Mouse (Mus musculus) embryonic facial prominence, embryonic 14.5 days (tissue): ENCODE measurements around the gene Crk. TPM values are rescaled to one million over a fixed set of nuclear protein-coding genes. Genes with fewer than 3 reads are reported as not detected.

Source experiments
- ATAC-seq: fragments of 200-750 bp; cut with Nextera tagmentation; 2 replicates; pipeline ENCODE4 v1.8.0; 2017; ENCODE audit warnings: low read depth, moderate number of reproducible peaks, moderate TSS enrichment
- DNase-seq: peaks from one replicate; pipeline ENCODE4 v3.0.0-alpha.2; 2015; ENCODE audit warnings: low spot score
- H3K27ac ChIP-seq: fragments of 300-500 bp; sonication (generic); replicated peaks from 2 replicates; pipeline ENCODE4 v1.5.1; 2014; ENCODE audit warnings: low read depth, mild to moderate bottlenecking, low read length, moderate library complexity
- H3K27me3 ChIP-seq: fragments of 300-500 bp; sonication (generic); replicated peaks from 2 replicates; pipeline ENCODE4 v1.6.1; 2014; ENCODE audit warnings: low read length; ENCODE audit not compliant: control insufficient read depth, insufficient read depth
- H3K36me3 ChIP-seq: fragments of 300-500 bp; sonication (generic); 2 replicates; pipeline ENCODE4 v1.6.1; 2014; ENCODE audit warnings: low read length, mixed read lengths; ENCODE audit not compliant: control insufficient read depth, insufficient read depth
- H3K4me1 ChIP-seq: fragments of 300-500 bp; sonication (generic); 2 replicates; pipeline ENCODE4 v1.6.1; 2014; ENCODE audit warnings: antibody characterized with exemption, low read length; ENCODE audit not compliant: control insufficient read depth, insufficient read depth
- H3K4me2 ChIP-seq: fragments of 300-500 bp; sonication (generic); 2 replicates; pipeline ENCODE4 v1.6.1; 2014; ENCODE audit warnings: low read depth, mild to moderate bottlenecking, low read length, moderate library complexity, mixed read lengths
- H3K4me3 ChIP-seq: fragments of 300-500 bp; sonication (generic); 2 replicates; pipeline ENCODE4 v1.5.1; 2014; ENCODE audit warnings: low read depth, mild to moderate bottlenecking, low read length
- H3K9ac ChIP-seq: fragments of 300-500 bp; sonication (generic); 2 replicates; pipeline ENCODE4 v1.6.1; 2014; ENCODE audit warnings: low read depth, mild to moderate bottlenecking, low read length, moderate library complexity, mixed read lengths
- H3K9me3 ChIP-seq: fragments of 300-500 bp; sonication (generic); 2 replicates; pipeline ENCODE4 v1.6.1; 2016; ENCODE audit warnings: low read length; ENCODE audit not compliant: control insufficient read depth
- WGBS: fragments of 180-500 bp; shearing (Covaris S2); extraction: QIAGEN DNeasy Blood & Tissue Kit; methylation state at CpG from one replicate; pipeline ENCODE4 v1.1.7; 2014; 5-methylcytosine and 5-hydroxymethylcytosine counted together
- polyA plus RNA-seq: library from polyadenylated mRNA; unstranded; fragments of >200 nt; fragmentation: Nextera tagmentation; extraction: Ambion mirVana; gene quantifications from 2 replicates; pipeline ENCODE4 v1.2.1, GENCODE M21; 2014

Gene Crk
- polyA plus RNA-seq, 1 experiment from 2014 or later: 106 TPM

GRCm38 (mm10) chr11:75658996-75659750, 19.9 kb upstream of the Crk start:
- Histone ChIP-seq H3K4me1 (peaks cover 16% of the 10 kb centered on the region), H3K27me3 (no peaks in the 10 kb centered on the region), H3K9me3 (no peaks in the 10 kb centered on the region), H3K9ac (no peak overlapping the region), H3K36me3 (peaks cover 56% of the 10 kb centered on the region), H3K4me3 (no peak overlapping the region), H3K27ac (no peak overlapping the region), H3K4me2 (no peak overlapping the region)
- DNase-seq: no peak
- WGBS: 81% methylated on average over 14 of the region's 14 CpGs
- no peak for ATAC-seq

DNA sequence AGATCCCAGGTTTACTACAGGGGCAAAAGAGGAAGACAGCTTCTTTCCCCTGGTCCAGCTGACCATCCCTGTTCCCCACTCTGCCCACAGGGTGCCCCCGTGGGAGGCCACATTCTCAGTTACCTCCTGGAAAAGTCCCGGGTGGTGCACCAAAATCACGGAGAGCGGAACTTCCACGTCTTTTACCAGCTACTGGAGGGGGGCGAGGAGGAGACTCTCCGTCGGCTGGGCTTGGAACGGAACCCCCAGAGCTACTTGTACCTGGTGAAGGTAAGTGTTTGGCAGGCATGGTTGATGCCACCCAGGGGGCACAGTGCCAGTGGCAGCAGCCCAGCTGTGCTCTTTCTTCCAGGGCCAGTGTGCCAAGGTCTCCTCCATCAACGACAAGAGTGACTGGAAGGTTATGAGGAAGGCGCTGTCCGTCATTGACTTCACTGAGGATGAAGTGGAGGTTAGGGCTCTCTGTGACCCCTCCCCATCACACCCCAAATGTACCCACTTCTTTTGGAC, 18.9 kb upstream of the Crk start:
- Histone ChIP-seq H3K4me3 (no peak overlapping the region), H3K36me3 (peaks cover 58% of the 10 kb centered on the region), H3K9me3 (no peaks in the 10 kb centered on the region), H3K9ac (no peak overlapping the region), H3K4me2 (no peak overlapping the region), H3K4me1 (peaks cover 8% of the 10 kb centered on the region), H3K27me3 (no peaks in the 10 kb centered on the region), H3K27ac (no peak overlapping the region)
- WGBS: 91% methylated on average over 12 of the region's 12 CpGs
- no peak for ATAC-seq
- no peak for DNase-seq

- no peak overlapping the region for H3K4me2 ChIP-seq
- H3K9ac ChIP-seq: no peak overlapping the region
- no peaks in the 10 kb centered on the region for H3K9me3 ChIP-seq
- H3K27me3 ChIP-seq: no peaks in the 10 kb centered on the region
- peaks cover 8% of the 10 kb centered on the region for H3K4me1 ChIP-seq
- peaks cover 69% of the 10 kb centered on the region for H3K36me3 ChIP-seq
- no peak overlapping the region for H3K4me3 ChIP-seq
- DNase-seq (no peak), ATAC-seq (no peak)
- WGBS: 93% methylated on average over 18 of the region's 21 CpGs
- no peak overlapping the region for H3K27ac ChIP-seq
Measured at GRCm38 (mm10) chr11:75660941-75661800, 17.9 kb upstream of the Crk start.

DNA sequence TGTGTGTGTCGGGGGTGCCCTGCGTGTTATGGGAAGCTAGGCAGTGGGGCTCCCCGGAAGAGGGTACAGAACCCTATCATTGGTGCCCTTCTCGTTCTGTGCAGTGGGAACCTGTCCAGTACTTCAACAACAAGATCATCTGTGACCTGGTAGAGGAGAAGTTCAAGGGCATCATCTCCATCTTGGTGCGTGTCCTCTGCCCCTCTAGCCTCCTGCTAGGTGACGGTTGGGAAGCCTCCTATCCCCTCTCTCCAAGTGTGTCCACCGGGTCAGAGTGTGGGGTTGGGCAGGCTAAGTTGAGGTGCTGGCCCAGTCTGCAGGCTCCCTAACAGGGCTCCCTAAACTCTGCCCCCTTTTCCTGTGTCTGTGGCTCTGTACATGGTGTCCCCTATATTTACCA, 16.9 kb upstream of the Crk start:
- Histone ChIP-seq H3K4me1 (peaks cover under 1% of the 10 kb centered on the region; the same call in 1 of the 2 replicates), H3K27me3 (no peaks in the 10 kb centered on the region), H3K4me2 (no peak overlapping the region), H3K27ac (no peak overlapping the region), H3K9ac (no peak overlapping the region), H3K36me3 (peaks cover 78% of the 10 kb centered on the region), H3K9me3 (no peaks in the 10 kb centered on the region), H3K4me3 (no peak overlapping the region)
- ATAC-seq (no peak), DNase-seq (no peak)
- 88% methylated on average over 7 of the region's 7 CpGs for WGBS

- no peak overlapping the region for H3K4me2 ChIP-seq
- no peak overlapping the region for H3K27ac ChIP-seq
- no peaks in the 10 kb centered on the region for H3K4me1 ChIP-seq
- no peak overlapping the region for H3K9ac ChIP-seq
- ATAC-seq (no peak), DNase-seq (no peak)
- 93% methylated on average over 6 of the region's 6 CpGs for WGBS
- no peaks in the 10 kb centered on the region for H3K27me3 ChIP-seq
- peaks cover 83% of the 10 kb centered on the region for H3K36me3 ChIP-seq
- H3K9me3 ChIP-seq: no peaks in the 10 kb centered on the region
- no peak overlapping the region for H3K4me3 ChIP-seq
Measured at GRCm38 (mm10) chr11:75666296-75666695, 12.8 kb upstream of the Crk start.

DNA sequence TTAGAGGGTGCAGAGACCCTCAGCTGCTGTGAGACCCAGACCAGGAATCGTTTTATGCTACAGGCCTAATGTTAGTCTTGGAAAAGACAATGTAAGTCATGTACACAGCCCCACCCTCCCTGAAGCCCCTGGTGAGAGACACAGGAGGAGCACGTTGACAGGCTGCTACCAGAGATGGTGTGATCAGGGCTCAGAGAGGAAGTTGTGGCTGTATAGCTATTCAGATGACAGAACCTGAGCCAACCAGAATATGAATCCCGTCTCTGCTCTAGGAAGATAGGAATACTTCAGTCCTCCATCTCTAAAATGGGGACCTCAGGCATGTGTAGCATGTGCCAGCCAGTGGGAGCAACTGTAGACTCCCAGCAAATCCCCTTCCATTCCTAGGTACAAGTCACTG, 10.4 kb upstream of the Crk start:
- Histone ChIP-seq H3K27me3 (no peaks in the 10 kb centered on the region), H3K27ac (no peak overlapping the region), H3K4me1 (no peaks in the 10 kb centered on the region), H3K4me2 (no peak overlapping the region), H3K9ac (no peak overlapping the region), H3K9me3 (no peaks in the 10 kb centered on the region), H3K4me3 (no peak overlapping the region), H3K36me3 (peaks cover 83% of the 10 kb centered on the region)
- ATAC-seq: no peak
- 86% methylated on average over 3 of the region's 3 CpGs for WGBS
- DNase-seq: no peak

DNA sequence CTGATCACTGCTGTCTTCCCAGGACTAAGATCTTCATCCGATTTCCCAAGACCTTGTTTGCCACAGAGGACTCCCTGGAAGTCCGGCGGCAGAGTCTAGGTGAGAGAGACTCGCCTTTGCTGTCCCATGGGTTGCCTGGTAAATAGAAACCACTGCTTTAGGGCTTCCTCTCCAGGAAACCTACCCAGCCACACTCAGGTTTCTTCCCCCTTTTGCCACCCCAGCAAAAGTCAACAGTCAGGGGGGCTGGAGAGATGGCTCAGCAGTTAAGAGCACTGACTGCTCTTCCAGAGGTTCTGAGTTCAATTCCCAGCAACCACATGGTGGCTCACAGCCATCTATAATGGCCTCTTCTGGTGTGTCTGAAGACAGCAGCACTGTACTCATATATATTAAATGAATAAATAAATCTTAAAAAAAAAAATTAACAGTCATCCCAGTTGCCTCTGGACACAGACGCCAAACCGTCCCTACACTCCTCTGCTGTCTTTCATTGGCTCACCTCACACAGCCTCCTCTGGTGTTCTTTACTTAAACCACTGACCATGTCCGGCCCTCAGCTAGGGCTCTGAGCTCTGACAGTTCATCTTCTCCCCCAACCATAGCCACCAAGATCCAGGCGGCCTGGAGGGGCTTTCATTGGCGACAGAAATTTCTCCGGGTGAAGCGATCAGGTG, 9.7 kb upstream of the Crk start:
- H3K4me2 ChIP-seq: no peak overlapping the region
- no peaks in the 10 kb centered on the region for H3K9me3 ChIP-seq
- 90% methylated on average over 11 of the region's 11 CpGs for WGBS
- ATAC-seq (no peak), DNase-seq (no peak)
- H3K36me3 ChIP-seq: peaks cover 84% of the 10 kb centered on the region
- no peaks in the 10 kb centered on the region for H3K4me1 ChIP-seq
- no peaks in the 10 kb centered on the region for H3K27me3 ChIP-seq
- H3K27ac ChIP-seq: no peak overlapping the region
- H3K4me3 ChIP-seq: no peak overlapping the region
- no peak overlapping the region for H3K9ac ChIP-seq

- Histone ChIP-seq H3K4me2 (no peak overlapping the region), H3K36me3 (peaks cover 84% of the 10 kb centered on the region), H3K4me3 (no peak overlapping the region), H3K27ac (no peak overlapping the region), H3K27me3 (no peaks in the 10 kb centered on the region), H3K4me1 (no peaks in the 10 kb centered on the region), H3K9ac (no peak overlapping the region), H3K9me3 (no peaks in the 10 kb centered on the region)
- DNase-seq (no peak), ATAC-seq (no peak)
- 90% methylated on average over 12 of the region's 12 CpGs for WGBS
Measured at GRCm38 (mm10) chr11:75669853-75670200, 9.2 kb upstream of the Crk start.
